17 mouse cellular contexts compared by ENCODE assay signal in genomic region chr5:100648046-100648445, GRCm38 (mm10). TPM values are rescaled to one million over a fixed set of nuclear protein-coding genes. Genes with fewer than 3 reads are reported as not detected.
DNase-seq lines count a peak whose midpoint lies in the region; ATAC-seq and TF ChIP-seq lines count a peak whose summit lies in the region.
"Had no signal": no experiment of that assay in that cellular context is flagged by ENCODE, and none has a peak within 500 bp of the region (broad histone marks: within the 10 kb centered on the region; RNA-seq: fewer than 3 reads in every experiment).

No protein-coding gene starts in this region.

- intact Hi-C loops in heart, postnatal 25 days (cut with DNase I): no loop called here

- in situ Hi-C loops in ES-E14 (cut with MboI; ENCODE audit: low sequenced_read_pairs in 2 of 2, unreplicated experiment in 2 of 2): no loop called here

- peaks cover 33% of the 10 kb centered on the region for H3K27me3 ChIP-seq in heart, embryonic 13.5 days (replicated peaks)
- H3K27me3 ChIP-seq in liver, embryonic 15.5 days: no peaks in the 10 kb centered on the region
- H3K27me3 ChIP-seq: CH12.LX had no signal

- DNase-seq in heart, postnatal 25 days (ENCODE audit: low spot score): no peak
- DNase-seq in ES-E14 (ENCODE audit: low read depth, low spot score): no peak
- DNase-seq in brain, embryonic 14.5 days (ENCODE audit: low read depth): peak; percentile 23
- DNase-seq in Muller cell, postnatal 12 days (ENCODE audit: inconsistent ontology term): no peak
- no peak for DNase-seq in gastrocnemius, adult 18-20 months (ENCODE audit: low spot score)
- DNase-seq in layer of hippocampus, adult 8-10 months (ENCODE audit: low spot score in 2 of 2): no peak
- DNase-seq: adrenal gland, postnatal 10 days; cerebellum, adult 9-10 months; right cerebral cortex, postnatal 25 days; thymus, postnatal 4 days had no signal

- H3K4me3 ChIP-seq in heart, embryonic 13.5 days: peak overlapping the region; percentile 27
- H3K4me3 ChIP-seq in ES-E14 (ENCODE audit: insufficient read depth in 1 of 2, low read depth in 1 of 2, low read length in 2 of 2, poor library complexity in 1 of 2, severe bottlenecking in 1 of 2): no peak overlapping the region
- H3K4me3 ChIP-seq in liver, embryonic 15.5 days (replicated peaks): no peak overlapping the region
- H3K4me3 ChIP-seq: limb, embryonic 10.5 days; myocyte had no signal

- no peaks in the 10 kb centered on the region for H3K36me3 ChIP-seq in heart, embryonic 13.5 days
- no peaks in the 10 kb centered on the region for H3K36me3 ChIP-seq in ES-E14 (ENCODE audit: control insufficient read depth, insufficient read depth, low read length, poor library complexity, severe bottlenecking)
- no peaks in the 10 kb centered on the region for H3K36me3 ChIP-seq in liver, embryonic 15.5 days (replicated peaks)
- H3K36me3 ChIP-seq: limb, embryonic 10.5 days had no signal

- TF ChIP-seq POLR2A in brain, embryonic 14.5 days (IDR thresholded peaks at IDR 0.05; ENCODE audit: borderline replicate concordance, extremely low read depth, insufficient read depth, insufficient read length, poor library complexity, severe bottlenecking): no peak

- TF ChIP-seq CTCF in brain, embryonic 14.5 days (IDR thresholded peaks at IDR 0.05; ENCODE audit: borderline replicate concordance, extremely low read depth, insufficient read depth, insufficient read length): no peak

- H3K4me2 ChIP-seq in heart, embryonic 13.5 days: peak overlapping the region; percentile 60
- H3K4me2 ChIP-seq in liver, embryonic 15.5 days: peak overlapping the region; percentile 50

- H3K4me1 ChIP-seq in heart, embryonic 13.5 days: peaks cover 32% of the 10 kb centered on the region
- H3K4me1 ChIP-seq in ES-E14 (ENCODE audit: control insufficient read depth in 2 of 2, insufficient read depth in 2 of 2, low read length in 2 of 2, poor library complexity in 1 of 2): peaks cover 0 to 5% of the 10 kb centered on the region in 2 experiments; a peak in 3 of 4 replicates
- H3K4me1 ChIP-seq in liver, embryonic 15.5 days (replicated peaks): peaks cover 57% of the 10 kb centered on the region

- ATAC-seq in heart, embryonic 13.5 days (ENCODE audit: extremely low read depth, insufficient number of reproducible peaks, low FRiP score, low TSS enrichment): no peak
- no peak for ATAC-seq in liver, embryonic 15.5 days (ENCODE audit: insufficient read depth)
- ATAC-seq: hindbrain, postnatal 0 days had no signal

- no peak overlapping the region for H3K9ac ChIP-seq in heart, embryonic 13.5 days
- H3K9ac ChIP-seq in ES-E14 (ENCODE audit: insufficient read depth, low read depth, low read length, poor library complexity, severe bottlenecking): no peak overlapping the region
- 0 out of 2 replicates have a peak overlapping the region, but pooled peaks have one; percentile 0 for H3K9ac ChIP-seq in liver, embryonic 15.5 days

- H3K27ac ChIP-seq in heart, embryonic 13.5 days (replicated peaks): no peak overlapping the region
- no peak overlapping the region for H3K27ac ChIP-seq in ES-E14 (ENCODE audit: insufficient read depth, low read depth, low read length, poor library complexity, severe bottlenecking)
- H3K27ac ChIP-seq in liver, embryonic 15.5 days (replicated peaks): peak overlapping the region; percentile 4; the same call in 1 of the 2 replicates
- H3K27ac ChIP-seq: hindbrain, postnatal 0 days; kidney, postnatal 0 days; limb, embryonic 10.5 days had no signal

- WGBS in heart, embryonic 13.5 days: 6% methylated on average over 10 of the region's 10 CpGs
- WGBS in liver, embryonic 15.5 days (ENCODE audit: insufficient replicate concordance): 22% methylated on average over 10 of the region's 10 CpGs

- H3K9me3 ChIP-seq in heart, embryonic 13.5 days: no peaks in the 10 kb centered on the region
- H3K9me3 ChIP-seq in ES-E14 (ENCODE audit: control insufficient read depth, insufficient read depth, low read depth, low read length): no peaks in the 10 kb centered on the region
- H3K9me3 ChIP-seq in liver, embryonic 15.5 days (replicated peaks): no peaks in the 10 kb centered on the region
- H3K9me3 ChIP-seq: limb, embryonic 10.5 days had no signal

TF ChIP-seq in ES-E14, 5 proteins besides CTCF, POLR2A, EP300 and RAD21:
- TF ChIP-seq CHD2 (IDR thresholded peaks at IDR 0.05; ENCODE audit: low read depth, low read length): no peak
- TF ChIP-seq HCFC1 (IDR thresholded peaks at IDR 0.05; ENCODE audit: borderline replicate concordance, insufficient read depth, low read length): no peak
- peak; percentile 83 for TF ChIP-seq MAFK (IDR thresholded peaks at IDR 0.05; ENCODE audit: insufficient read depth, low read depth, low read length)
- TF ChIP-seq ZNF384 (IDR thresholded peaks at IDR 0.05; ENCODE audit: low read depth, low read length): no peak
- TF ChIP-seq ZC3H11A (IDR thresholded peaks at IDR 0.05; ENCODE audit: borderline replicate concordance, low read depth, low read length): no peak

RNA-seq across cellular contexts. Expression of gene Coq2, which starts 26.9 kb away (rescaled TPM):
- 60.5 and 67.9 TPM in 2 replicates for polyA plus RNA-seq in heart, embryonic 13.5 days (2015; fragmentation: Nextera tagmentation; extraction: Ambion mirVana)
- total RNA-seq in heart, postnatal 25 days (2021): 10 to 100 TPM; 87.9 to 88.9 TPM
- 27.4 and 43.9 TPM in 2 replicates for total RNA-seq in ES-E14 (2012; rRNA removed)
- polyA plus RNA-seq in brain, embryonic 14.5 days (2012; rRNA removed): 66.9 and 87.9 TPM in 2 replicates
- polyA plus RNA-seq in liver, embryonic 15.5 days (2015; fragmentation: Nextera tagmentation; extraction: Ambion mirVana): 22.8 and 24.3 TPM in 2 replicates
- total RNA-seq in gastrocnemius, adult 18-20 months (2021): 10 to 100 TPM; 73.6 to 77.4 TPM
- total RNA-seq in layer of hippocampus, adult 8-10 months (2022): 10 to 100 TPM; 77.6 to 88.5 (median 82.3) TPM
